Mouse (Mus musculus) brain, adult 10 weeks (tissue): ENCODE measurements around the gene Misp. TPM values are rescaled to one million over a fixed set of nuclear protein-coding genes. Genes with fewer than 3 reads are reported as not detected.

Source experiments
- polyA plus RNA-seq: library from polyadenylated mRNA; stranded (reverse); fragments of 350-450 nt; fragmentation: Illumina TruSeq; extraction: RNeasy Lipid Tissue Mini Kit (QIAGEN cat#74804); gene quantifications from one replicate; pipeline ENCODE4 v1.2.3, GENCODE M21; 2015; ENCODE audit warnings: low read depth, low replicate concordance

Gene Misp
- not detected for polyA plus RNA-seq

GRCm38 (mm10) chr10:79820782-79821181, at the start of gene Misp:
TSS of gene Misp (plus strand) at chr10:79820989.

GRCm38 (mm10) chr10:79777103-79777531, 43.7 kb upstream of the Misp start, which contains the start of gene Fstl3:
TSS of gene Fstl3 (plus strand) at chr10:79777272.

GRCm38 (mm10) chr10:79790861-79791260, 29.9 kb upstream of the Misp start, which contains the start of gene Prss57:
TSS of gene Prss57 (minus strand) at chr10:79790961.

GRCm38 (mm10) chr10:79793051-79793737, 27.6 kb upstream of the Misp start, which contains the start of gene Palm:
TSS of gene Palm (plus strand) at chr10:79793572.

DNA sequence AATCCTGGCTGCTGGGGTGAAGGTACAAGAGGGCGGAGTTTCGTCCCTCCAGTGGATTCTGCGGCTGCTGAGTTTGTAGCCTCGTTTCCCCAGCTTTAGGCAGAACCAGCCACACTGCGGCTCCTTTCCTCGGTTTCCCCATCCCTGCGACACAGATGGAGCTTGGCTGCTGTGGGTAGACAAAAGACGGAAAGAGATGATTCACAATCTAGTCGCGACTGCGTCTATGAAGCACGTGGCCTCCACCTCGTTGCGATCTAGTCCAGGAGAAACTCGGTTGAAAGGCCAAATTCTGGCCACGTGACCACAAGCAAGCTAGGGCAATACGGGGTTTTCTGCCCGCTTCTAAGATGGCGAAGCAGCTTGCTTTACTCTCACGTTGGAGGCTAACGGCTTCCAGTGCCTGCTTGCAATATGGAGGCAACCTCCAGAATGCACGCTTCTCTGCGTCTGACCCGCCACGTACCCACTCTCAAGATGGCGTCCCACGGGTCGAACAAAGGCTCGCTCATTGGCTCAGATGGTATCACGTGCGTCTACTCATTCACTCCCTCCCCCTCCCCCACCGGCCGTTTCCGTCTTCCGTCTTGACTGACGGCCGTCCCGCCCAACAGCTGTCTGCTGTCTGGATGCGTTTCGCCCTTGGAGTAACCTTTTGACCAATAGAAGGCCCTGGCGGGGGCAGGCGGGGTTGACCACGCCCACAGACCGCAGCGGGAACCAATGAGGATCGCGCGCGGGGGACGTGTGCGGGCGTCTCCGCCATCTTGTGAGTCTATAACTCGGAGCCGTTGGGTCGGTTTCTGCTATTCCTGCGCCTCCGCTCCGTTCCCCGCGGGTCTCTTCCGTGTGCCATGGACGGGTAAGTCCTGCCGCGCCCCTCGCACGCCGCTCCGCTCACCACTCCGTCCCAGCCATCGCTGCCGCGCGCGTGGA, 33.3 kb downstream of the Misp start, which contains the start of gene Ptbp1:
TSS of gene Ptbp1 (plus strand) at position 568 of the 936 bp plus-strand sequence.

DNA sequence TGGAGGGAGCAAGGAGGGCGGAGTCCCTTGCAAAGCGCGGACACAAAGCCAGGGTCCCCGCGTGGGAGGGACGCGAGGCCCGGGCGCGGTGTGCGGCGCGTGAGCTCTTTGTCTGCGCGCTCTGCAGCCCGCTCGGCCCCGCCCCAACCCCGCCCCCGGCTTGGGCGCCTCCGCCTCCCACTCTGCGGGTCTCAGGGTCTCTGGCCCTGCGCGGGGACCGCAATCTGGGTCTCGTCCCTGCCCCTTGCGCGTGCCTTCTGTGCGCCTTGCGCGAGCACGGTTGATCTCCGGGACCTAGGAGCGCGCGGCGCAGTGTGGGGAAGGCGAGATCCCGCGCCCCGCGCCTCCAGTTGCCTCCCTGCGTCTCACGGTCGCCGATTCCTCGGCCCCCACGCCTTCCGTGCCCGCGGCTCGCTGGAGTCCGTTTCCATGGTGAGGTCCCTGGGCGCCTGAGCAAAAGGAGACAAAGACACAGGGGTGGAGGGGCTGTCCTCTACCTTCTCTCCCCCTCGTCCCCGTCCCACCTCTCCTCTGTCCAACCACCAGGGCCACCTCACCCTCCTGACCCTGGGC, 53.6 kb downstream of the Misp start, which contains the start of the genes Prtn3 and Plppr3:
TSS of gene Prtn3 (plus strand) at position 187 of the 573 bp plus-strand sequence.
TSS of gene Plppr3 (minus strand) at position 345 of the 573 bp plus-strand sequence.

Other genes with a start within 250 kb of the Misp start
- gene Theg, start 233.7 kb upstream of the Misp start, polyA plus RNA-seq = 1.4 TPM
- 7.5 TPM for gene C2cd4c, start 207.0 kb upstream of the Misp start, polyA plus RNA-seq
- 35.0 TPM for gene Shc2, start 183.1 kb upstream of the Misp start, polyA plus RNA-seq
- 0.51 TPM for gene Odf3l2, start 175.3 kb upstream of the Misp start, polyA plus RNA-seq
- gene Madcam1, start 156.4 kb upstream of the Misp start, polyA plus RNA-seq = not detected
- gene Tpgs1, start 151.6 kb upstream of the Misp start, polyA plus RNA-seq = 74.3 TPM
- 97.1 TPM for gene Cdc34, start 138.8 kb upstream of the Misp start, polyA plus RNA-seq
- gene Gzmm, start 132.0 kb upstream of the Misp start, polyA plus RNA-seq = 1.4 TPM
- gene Bsg, start 116.5 kb upstream of the Misp start, polyA plus RNA-seq = 910 TPM
- gene Hcn2, start 104.4 kb upstream of the Misp start, polyA plus RNA-seq = 80.2 TPM
- gene Polrmt, start 74.4 kb upstream of the Misp start, polyA plus RNA-seq = 35.3 TPM
- 4.3 TPM for gene Fgf22, start 65.9 kb upstream of the Misp start, polyA plus RNA-seq
- gene Rnf126, start 54.0 kb upstream of the Misp start, polyA plus RNA-seq = 69.6 TPM
- gene Fstl3, start 43.7 kb upstream of the Misp start, polyA plus RNA-seq = 2.0 TPM
- gene Prss57, start 30.0 kb upstream of the Misp start, polyA plus RNA-seq = 0.85 TPM
- gene Palm, start 27.4 kb upstream of the Misp start, polyA plus RNA-seq = 175 TPM
- gene Ptbp1, start 33.4 kb downstream of the Misp start, polyA plus RNA-seq = 25.7 TPM
- gene Prtn3, start 53.5 kb downstream of the Misp start, polyA plus RNA-seq = 3.6 TPM
- 49.3 TPM for gene Plppr3, start 53.6 kb downstream of the Misp start, polyA plus RNA-seq
- not detected for gene Elane, start 65.3 kb downstream of the Misp start, polyA plus RNA-seq
- gene Cfd, start 69.9 kb downstream of the Misp start, polyA plus RNA-seq = not detected
- 32.0 TPM for gene Med16, start 87.9 kb downstream of the Misp start, polyA plus RNA-seq
- not detected for gene Gm26602, start 89.9 kb downstream of the Misp start, polyA plus RNA-seq
- gene Kiss1r, start 96.0 kb downstream of the Misp start, polyA plus RNA-seq = 4.0 TPM
- gene R3hdm4, start 100.2 kb downstream of the Misp start, polyA plus RNA-seq = 241 TPM
- 2.3 TPM for gene Arid3a, start 106.1 kb downstream of the Misp start, polyA plus RNA-seq
- gene Wdr18, start 139.2 kb downstream of the Misp start, polyA plus RNA-seq = 34.3 TPM
- not detected for gene Grin3b, start 149.7 kb downstream of the Misp start, polyA plus RNA-seq
- gene Tmem259, start 163.3 kb downstream of the Misp start, polyA plus RNA-seq = 89.3 TPM
- 6.4 TPM for gene Cnn2, start 167.6 kb downstream of the Misp start, polyA plus RNA-seq
- 8.2 TPM for gene Abca7, start 175.5 kb downstream of the Misp start, polyA plus RNA-seq
- 3.5 TPM for gene Arhgap45, start 195.7 kb downstream of the Misp start, polyA plus RNA-seq
- gene Polr2e, start 218.8 kb downstream of the Misp start, polyA plus RNA-seq = 134 TPM
- 889 TPM for gene Gpx4, start 226.2 kb downstream of the Misp start, polyA plus RNA-seq